Mouse (Mus musculus) adrenal gland, postnatal 36 days (tissue): ENCODE data around the gene Catsper1. TPM values are rescaled to one million over a fixed set of nuclear protein-coding genes. Genes with fewer than 3 reads are reported as not detected.

Experiments
- total RNA-seq, 2 experiments: library from RNA; stranded (reverse); gene quantifications; 2 replicates each; pipeline ENCODE4 v1.2.3; 2021

The Catsper1 gene
- total RNA-seq, 2 experiments from 2014 or later: not detected

Other genes starting within 250 kb of the Catsper1 start
- gene Yif1a, start 247.2 kb upstream of the Catsper1 start, total RNA-seq: 10 to 100 TPM; 70.6 to 73.8 TPM
- gene Cnih2, start 237.2 kb upstream of the Catsper1 start, total RNA-seq: 1 to 10 TPM; 1.2 to 1.4 TPM
- gene Rab1b, start 228.7 kb upstream of the Catsper1 start, total RNA-seq: 100 to 1,000 TPM; 165 to 190 TPM
- gene Klc2, start 217.2 kb upstream of the Catsper1 start, total RNA-seq: 10 to 100 TPM; 44.3 to 48.4 TPM
- 10 to 100 TPM; 15.6 to 23.6 TPM for gene Pacs1, start 62.6 kb upstream of the Catsper1 start, total RNA-seq
- 100 to 1,000 TPM; 165 to 171 TPM for gene Sf3b2, start 40.3 kb upstream of the Catsper1 start, total RNA-seq
- not detected for gene Gal3st3, start 37.4 kb upstream of the Catsper1 start, total RNA-seq
- gene Cst6, start 13.8 kb downstream of the Catsper1 start, total RNA-seq: 1 to 10 TPM; 2.1 to 2.5 TPM
- gene Eif1ad, start 31.0 kb downstream of the Catsper1 start, total RNA-seq: 10 to 100 TPM; 24.4 to 26.1 TPM
- gene Banf1, start 31.4 kb downstream of the Catsper1 start, total RNA-seq: 100 to 1,000 TPM; 152 to 165 TPM
- gene Sart1, start 53.0 kb downstream of the Catsper1 start, total RNA-seq: 10 to 100 TPM; 79.1 to 86.5 TPM
- gene Tsga10ip, start 66.8 kb downstream of the Catsper1 start, total RNA-seq: not detected
- gene Drap1, start 89.2 kb downstream of the Catsper1 start, total RNA-seq: 100 to 1,000 TPM; 250 to 263 TPM
- 10 to 100 TPM; 43.7 to 50.6 TPM for gene AI837181, start 89.4 kb downstream of the Catsper1 start, total RNA-seq
- 1 to 10 TPM in 1 of 2 experiments, not detected in 1; 5.3 TPM for gene Fosl1, start 111.8 kb downstream of the Catsper1 start, total RNA-seq
- 1 to 10 TPM; 7.9 to 8.3 TPM for gene Ccdc85b, start 122.2 kb downstream of the Catsper1 start, total RNA-seq
- gene Fibp, start 124.9 kb downstream of the Catsper1 start, total RNA-seq: 10 to 100 TPM; 89.1 to 95.3 TPM
- under 1 TPM in 1 of 2 experiments, not detected in 1; 0.26 TPM for gene Ctsw, start 132.8 kb downstream of the Catsper1 start, total RNA-seq
- gene Efemp2, start 138.2 kb downstream of the Catsper1 start, total RNA-seq: 10 to 100 TPM; 50.2 to 87.9 TPM
- 10 to 100 TPM; 23.1 to 30.7 TPM for gene Mus81, start 152.7 kb downstream of the Catsper1 start, total RNA-seq
- gene Cfl1, start 154.7 kb downstream of the Catsper1 start, total RNA-seq: 100 to 1,000 TPM; 659 to 740 TPM
- 1 to 10 TPM; 1.0 to 1.5 TPM for gene 1700020D05Rik, start 168.0 kb downstream of the Catsper1 start, total RNA-seq
- gene Snx32, start 174.8 kb downstream of the Catsper1 start, total RNA-seq: 10 to 100 TPM; 11.1 to 12.1 TPM
- not detected for gene Ovol1, start 224.9 kb downstream of the Catsper1 start, total RNA-seq
- 1 to 10 TPM; 7.8 to 8.3 TPM for gene Ap5b1, start 232.3 kb downstream of the Catsper1 start, total RNA-seq